Mouse (Mus musculus) brain, embryonic 14.5 days (tissue): ENCODE data around the gene Tulp4.
"Not testable (repeated sequence)": the region's sequence is repeated elsewhere in the genome, so short reads cannot be mapped to it uniquely, and the experiment has no call there.

Experiments used
- CTCF ChIP-seq: fragments of 200-500 bp; IDR thresholded peaks from 2 replicates; pipeline ENCODE4 v1.5.1; 2012; ENCODE audit warnings: inconsistent platforms, mild to moderate bottlenecking, moderate library complexity, borderline replicate concordance; ENCODE audit not compliant: insufficient read depth, insufficient read length; ENCODE audit errors: extremely low read depth
- POLR2A ChIP-seq: fragments of 200-500 bp; IDR thresholded peaks from 2 replicates; pipeline ENCODE4 v1.6.1; 2012; ENCODE audit warnings: mild to moderate bottlenecking, inconsistent platforms, borderline replicate concordance; ENCODE audit not compliant: poor library complexity, insufficient read depth, insufficient read length, severe bottlenecking; ENCODE audit errors: extremely low read depth

DNA sequence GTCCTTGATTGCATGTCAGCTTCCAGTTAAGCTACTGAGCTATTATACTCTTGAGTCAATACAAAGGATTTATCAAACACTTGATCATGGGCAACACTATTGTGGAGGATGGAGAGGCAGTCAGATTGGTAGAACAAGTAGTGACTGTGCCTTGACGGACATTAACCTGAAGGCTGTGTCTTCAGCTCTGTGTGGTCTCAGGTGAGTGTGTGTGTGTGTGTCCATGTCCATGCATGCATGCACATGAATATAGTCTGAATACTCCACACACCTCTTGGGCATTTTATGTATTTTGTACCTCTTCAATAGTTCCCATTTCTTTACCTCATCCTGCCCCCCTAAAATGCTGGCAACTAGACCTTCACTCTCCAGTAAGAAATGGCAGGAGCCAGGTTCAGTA lies 145.1 kb downstream of the Tulp4 start:
- TF ChIP-seq CTCF, POLR2A: not testable (repeated sequence)
